Mouse (Mus musculus) c-Kit-negative CD71-positive TER-119-positive erythroid progenitor cells, embryonic 14.5 days (primary cell): Measurements from ENCODE around the gene Aim2.
"Not testable (repeated sequence)": the region's sequence is repeated elsewhere in the genome, so short reads cannot be mapped to it uniquely, and the experiment has no call there.

Experiments
- DNase-seq: peaks from one replicate; pipeline ENCODE4 v3.0.0-alpha.2; 2013; ENCODE audit warnings: low read depth, low spot score

The Aim2 gene

GRCm38 (mm10) chr1:173456139-173456754 lies 105.6 kb downstream of the Aim2 start:
- DNase-seq: peak; percentile 1

DNA sequence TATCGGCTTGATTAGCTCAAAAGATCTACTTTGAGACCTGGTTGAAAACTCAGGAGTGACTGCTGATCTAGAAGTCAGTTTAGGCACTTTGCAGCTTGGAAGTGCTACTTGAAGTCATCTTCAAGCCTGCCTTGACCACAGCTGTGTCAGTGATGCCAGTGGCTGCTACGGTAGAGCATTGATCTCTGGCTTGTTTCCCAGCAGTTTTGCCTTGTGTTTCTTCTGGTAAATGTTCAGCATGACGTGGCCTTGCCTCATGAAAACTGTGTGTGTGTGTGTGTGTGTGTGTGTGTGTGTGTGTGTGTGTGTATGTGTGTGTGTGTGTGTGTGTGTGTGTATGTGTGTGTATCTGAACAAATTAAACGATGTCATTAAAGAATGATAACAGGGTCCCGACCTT lies 106.1 kb downstream of the Aim2 start:
- no peak for DNase-seq

- not testable (repeated sequence) for DNase-seq
Measured at GRCm38 (mm10) chr1:173480399-173481181, 129.9 kb downstream of the Aim2 start.

DNA sequence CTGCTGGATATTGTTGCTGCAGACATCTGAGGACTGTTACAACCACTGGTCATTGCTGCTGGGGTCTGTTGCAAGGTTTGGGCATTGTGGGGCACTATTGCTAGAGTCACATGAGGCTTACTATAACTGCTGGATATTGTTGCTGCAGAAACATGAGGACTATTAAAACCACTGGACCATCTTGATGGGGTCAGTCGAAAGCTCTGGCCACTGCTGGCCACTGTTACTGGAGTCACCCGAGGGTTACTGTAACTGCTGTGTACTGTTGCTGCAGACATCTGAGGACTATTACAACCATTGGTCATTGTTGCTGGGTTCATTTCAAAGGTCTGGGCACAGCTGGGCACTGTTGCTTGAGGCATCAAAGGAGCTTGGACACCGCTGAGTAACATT lies 130.5 kb downstream of the Aim2 start:
- DNase-seq: not testable (repeated sequence)

DNA sequence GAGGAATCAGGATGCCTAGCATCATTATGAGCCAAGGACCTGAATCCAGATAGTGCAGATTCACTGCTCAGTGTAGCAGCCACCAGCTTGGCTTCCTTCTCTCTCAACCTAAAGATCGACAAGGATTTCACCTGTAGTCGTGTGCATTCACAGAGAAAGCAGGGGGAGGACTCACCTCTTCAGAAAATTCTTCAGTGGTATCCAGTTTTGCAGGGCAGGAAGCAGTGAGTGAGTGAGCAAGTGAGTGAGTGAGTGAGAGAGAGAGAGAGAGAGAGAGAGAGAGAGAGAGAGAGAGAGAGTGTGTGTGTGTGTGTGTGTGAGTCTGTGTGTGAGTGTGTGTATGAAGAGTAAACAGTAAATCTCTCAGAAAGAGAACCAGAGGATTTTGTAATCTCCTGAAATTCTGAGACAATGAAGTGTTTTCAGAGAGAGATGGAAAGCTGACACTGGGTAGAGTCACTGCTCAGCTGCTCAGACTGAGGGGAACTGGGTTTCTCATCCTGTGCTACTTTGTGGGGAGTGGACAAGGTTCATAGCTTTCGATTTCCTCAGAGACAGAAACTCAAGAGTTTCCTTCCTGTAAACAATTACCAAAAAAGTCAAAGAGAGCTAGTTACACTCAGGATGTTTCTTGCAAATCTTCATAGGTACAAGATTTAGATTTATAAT lies 140.3 kb downstream of the Aim2 start, which contains the start of gene Ifi206:
Gene Ifi206, minus strand, starts transcription at position 230 of the 669 bp plus-strand sequence.
- not testable (repeated sequence) for DNase-seq

- not testable (repeated sequence) for DNase-seq
Measured at GRCm38 (mm10) chr1:173491483-173491882, 140.8 kb downstream of the Aim2 start.

DNA sequence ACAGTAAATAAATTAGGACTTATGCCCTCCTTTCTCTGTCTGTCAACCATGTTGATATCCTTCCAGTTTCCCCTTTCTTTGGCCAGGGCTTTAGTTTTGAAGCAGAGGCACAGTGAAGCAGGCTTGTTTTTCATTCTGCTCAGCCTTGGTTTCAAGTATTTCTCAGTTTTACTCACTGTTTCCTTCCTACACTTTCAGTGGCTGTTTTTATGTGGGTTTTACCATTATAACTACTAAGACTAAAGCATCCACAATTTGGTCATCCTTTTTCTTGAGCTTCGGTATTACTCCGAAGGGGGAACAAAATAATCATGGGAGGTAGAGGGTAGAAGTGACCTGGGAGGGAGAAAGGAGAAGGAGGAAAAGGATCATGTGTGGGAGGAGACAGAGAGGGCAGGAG lies 159.9 kb downstream of the Aim2 start:
- DNase-seq: not testable (repeated sequence)
